Mouse (Mus musculus) liver, postnatal 0 days (tissue): ENCODE measurements around the gene Nup160.

Experiments
- CTCF ChIP-seq: sonication (generic); IDR thresholded peaks from 2 replicates; pipeline ENCODE4 v1.5.1; 2016; ENCODE audit warnings: antibody characterized with exemption, low read depth
- EP300 ChIP-seq: IDR thresholded peaks from 2 replicates; pipeline ENCODE4 v1.6.1; 2016; ENCODE audit warnings: antibody characterized with exemption, low read depth, mild to moderate bottlenecking

DNA sequence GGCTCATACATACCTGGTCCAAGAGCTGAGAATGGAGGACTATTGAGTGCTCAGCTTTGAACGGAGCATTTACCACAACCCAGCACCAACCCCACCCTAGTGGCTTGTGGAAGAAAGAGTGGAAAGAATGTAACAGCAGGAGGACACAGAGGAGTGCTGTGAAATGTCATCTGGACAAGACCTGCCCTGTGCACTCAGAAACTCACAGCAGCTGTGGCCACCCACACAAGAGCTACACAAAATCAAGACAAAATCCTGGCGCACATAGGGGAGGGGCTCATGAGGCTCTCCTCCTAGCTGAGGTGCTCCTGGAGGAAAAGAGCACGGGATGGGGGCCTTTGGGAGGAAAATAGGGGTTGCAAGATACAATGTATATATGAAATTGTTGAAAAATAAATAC, 17.4 kb upstream of the Nup160 start:
- TF ChIP-seq CTCF (no peak), EP300 (no peak)
